Mouse (Mus musculus) kidney, embryonic 16.5 days (tissue): ENCODE results near the gene Chka. TPM values are rescaled to one million over a fixed set of nuclear protein-coding genes. Genes with fewer than 3 reads are reported as not detected.

Experiments used
- ATAC-seq: fragments of 200-750 bp; cut with Nextera tagmentation; 2 replicates; pipeline ENCODE4 v1.8.0; 2017; ENCODE audit warnings: moderate TSS enrichment; ENCODE audit not compliant: low FRiP score, low TSS enrichment
- H3K27ac ChIP-seq: fragments of 300-500 bp; sonication (generic); 2 replicates; pipeline ENCODE4 v1.5.1; 2014; ENCODE audit warnings: low read length
- H3K27me3 ChIP-seq: fragments of 300-500 bp; sonication (generic); 2 replicates; pipeline ENCODE4 v1.6.1; 2014; ENCODE audit warnings: low read length, control low read depth, mixed read lengths; ENCODE audit not compliant: insufficient read depth
- H3K36me3 ChIP-seq: fragments of 300-500 bp; sonication (generic); 2 replicates; pipeline ENCODE4 v1.6.1; 2014; ENCODE audit warnings: low read length, control low read depth, mixed read lengths; ENCODE audit not compliant: insufficient read depth
- H3K4me1 ChIP-seq: fragments of 300-500 bp; sonication (generic); 2 replicates; pipeline ENCODE4 v1.6.1; 2014; ENCODE audit warnings: low read length, control low read depth, mixed read lengths; ENCODE audit not compliant: insufficient read depth
- H3K4me2 ChIP-seq: fragments of 300-500 bp; sonication (generic); replicated peaks from 2 replicates; pipeline ENCODE4 v1.6.1; 2014; ENCODE audit warnings: low read depth, low read length
- H3K4me3 ChIP-seq: fragments of 300-500 bp; sonication (generic); 2 replicates; pipeline ENCODE4 v1.5.1; 2014; ENCODE audit warnings: mild to moderate bottlenecking, low read length
- H3K9ac ChIP-seq: fragments of 300-500 bp; sonication (generic); replicated peaks from 2 replicates; pipeline ENCODE4 v1.6.1; 2014; ENCODE audit warnings: low read length
- H3K9me3 ChIP-seq: fragments of 300-500 bp; sonication (generic); 2 replicates; pipeline ENCODE4 v1.6.1; 2016; ENCODE audit warnings: low read length, control low read depth
- WGBS: fragments of 180-500 bp; shearing (Covaris S2); extraction: QIAGEN DNeasy Blood & Tissue Kit; methylation state at CpG from one replicate; pipeline ENCODE4 v1.1.7; 2014; 5-methylcytosine and 5-hydroxymethylcytosine counted together
- polyA plus RNA-seq: library from polyadenylated mRNA; unstranded; fragments of >200 nt; fragmentation: Nextera tagmentation; extraction: Ambion mirVana; gene quantifications from 2 replicates; pipeline ENCODE4 v1.2.1, GENCODE M21; 2015

Gene Chka
- polyA plus RNA-seq: 58.0 and 65.6 TPM in 2 replicates

GRCm38 (mm10) chr19:3851502-3851962 lies at the start of gene Chka:
Chka (plus strand) TSS chr19:3851773.
- Histone ChIP-seq H3K9me3 (no peaks in the 10 kb centered on the region), H3K4me2 (peak within 1 kb of the TSS; percentile 79), H3K4me3 (peak within 1 kb of the TSS; percentile 65), H3K9ac (peak within 1 kb of the TSS; percentile 83), H3K27me3 (no peaks in the 10 kb centered on the region), H3K27ac (peak within 1 kb of the TSS; percentile 98), H3K4me1 (peaks cover 40% of the 10 kb centered on the region), H3K36me3 (no peaks in the 10 kb centered on the region)
- WGBS: 0% methylated on average over 54 of the region's 54 CpGs
- ATAC-seq: peak; percentile 98

DNA sequence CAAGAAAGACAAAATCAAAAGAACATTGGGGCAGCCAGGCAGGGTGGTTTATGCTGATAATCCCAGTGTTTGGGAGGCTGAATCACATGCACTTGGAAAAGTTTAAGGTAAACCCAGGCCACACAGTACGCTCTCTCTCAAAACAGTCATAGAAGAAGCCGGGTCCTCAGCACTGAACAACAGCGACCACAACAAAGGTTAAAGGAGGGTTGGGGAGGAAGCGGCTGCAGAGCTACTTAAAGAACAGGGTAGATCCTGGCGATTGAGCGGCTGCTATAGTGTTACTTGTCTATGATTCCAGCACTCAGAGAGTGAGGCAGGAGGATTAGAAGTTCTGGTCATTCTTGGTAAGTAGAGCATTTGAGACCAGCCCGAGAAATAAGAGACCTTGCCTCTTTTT lies 46.0 kb upstream of the Chka start:
- Histone ChIP-seq H3K4me3 (no peak overlapping the region), H3K27me3 (no peaks in the 10 kb centered on the region), H3K9me3 (no peaks in the 10 kb centered on the region), H3K27ac (no peak overlapping the region), H3K4me1 (no peaks in the 10 kb centered on the region), H3K4me2 (no peak overlapping the region), H3K36me3 (peaks cover 80% of the 10 kb centered on the region), H3K9ac (no peak overlapping the region)
- no peak for ATAC-seq
- WGBS: 90% methylated on average over 7 of the region's 7 CpGs

DNA sequence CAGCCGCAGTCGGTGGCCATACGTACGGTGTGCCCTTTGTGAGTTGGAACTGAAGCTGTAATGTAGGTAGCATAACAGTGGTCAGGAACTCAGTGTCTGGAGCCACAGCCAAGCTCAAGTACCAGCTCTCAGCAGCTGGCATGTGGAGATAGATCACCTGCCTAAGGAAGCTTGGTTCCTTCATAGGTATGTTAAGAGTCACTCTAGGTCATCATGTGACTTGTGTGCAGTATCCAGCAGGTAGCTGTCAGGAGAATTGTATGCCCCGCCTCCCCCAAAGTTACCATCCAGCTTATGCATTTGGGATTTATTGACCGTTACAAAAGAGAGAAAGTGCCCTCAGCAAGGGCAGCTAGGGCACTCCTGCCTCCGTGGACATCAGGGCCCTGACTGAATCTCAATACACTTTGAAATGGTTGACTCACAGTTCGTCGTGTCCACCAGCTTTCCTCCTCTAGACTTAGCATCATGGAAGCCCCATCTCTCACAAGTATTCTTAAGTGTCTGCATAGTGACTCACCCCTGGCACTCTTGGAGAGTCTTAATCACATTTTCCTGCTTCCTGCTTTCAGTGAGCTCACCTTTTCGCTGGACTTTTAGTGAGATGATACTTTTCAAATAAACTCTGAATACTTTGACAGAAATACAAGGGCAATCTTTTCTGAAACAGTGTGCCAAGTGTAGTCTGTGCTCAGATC lies 40.9 kb upstream of the Chka start:
- Histone ChIP-seq H3K4me1 (no peaks in the 10 kb centered on the region), H3K36me3 (peaks cover 66% of the 10 kb centered on the region), H3K27ac (0 out of 2 replicates have a peak overlapping the region, but pooled peaks have one; percentile 18), H3K4me3 (no peak overlapping the region), H3K9ac (no peak overlapping the region), H3K27me3 (no peaks in the 10 kb centered on the region), H3K9me3 (no peaks in the 10 kb centered on the region), H3K4me2 (no peak overlapping the region)
- ATAC-seq: no peak
- WGBS: 88% methylated on average over 10 of the region's 10 CpGs

DNA sequence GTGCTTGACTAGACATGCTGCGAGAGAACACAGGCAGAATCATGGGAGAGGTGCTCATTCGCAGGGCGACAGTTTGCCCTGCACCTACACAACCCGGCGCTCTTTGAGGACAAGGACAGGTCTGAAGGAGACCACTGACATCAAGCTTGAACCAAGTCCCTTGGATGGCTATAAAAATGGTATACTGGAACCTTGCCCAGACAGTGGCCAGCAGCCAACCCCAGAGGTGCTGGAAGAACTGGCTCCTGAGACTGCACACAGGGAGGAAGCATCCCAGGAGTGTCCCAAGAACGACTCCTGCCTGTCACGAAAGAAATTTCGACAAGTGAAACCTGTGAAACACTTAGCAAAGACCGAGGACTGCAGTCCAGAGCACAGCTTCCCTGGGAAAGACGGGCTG lies 37.1 kb upstream of the Chka start:
- Histone ChIP-seq H3K9me3 (no peaks in the 10 kb centered on the region), H3K4me3 (no peak overlapping the region), H3K4me1 (no peaks in the 10 kb centered on the region), H3K36me3 (peaks cover 40% of the 10 kb centered on the region), H3K4me2 (no peak overlapping the region), H3K27me3 (no peaks in the 10 kb centered on the region), H3K9ac (no peak overlapping the region), H3K27ac (no peak overlapping the region)
- no peak for ATAC-seq
- WGBS: 92% methylated on average over 10 of the region's 10 CpGs

DNA sequence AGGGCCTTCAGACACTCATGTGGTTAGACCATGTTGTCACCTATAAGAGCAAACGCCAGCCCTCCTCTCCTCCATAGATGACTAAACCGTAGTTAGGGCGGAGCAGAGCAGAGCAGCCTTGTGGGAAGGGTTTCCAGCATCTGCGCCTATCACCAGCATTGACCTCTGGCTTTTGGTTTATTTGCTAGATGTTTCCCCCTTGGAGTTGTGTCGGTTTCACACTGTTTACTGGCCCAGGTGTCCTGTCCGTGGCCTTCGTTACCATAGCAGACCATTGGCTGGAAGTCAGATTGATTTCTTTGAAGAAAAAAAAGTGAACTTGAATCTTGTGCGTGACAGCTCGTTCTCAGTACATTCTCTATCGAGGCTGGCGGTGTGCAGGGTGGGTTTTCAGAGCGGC lies 35.7 kb upstream of the Chka start:
- WGBS: 78% methylated on average over 12 of the region's 12 CpGs

GRCm38 (mm10) chr19:3819080-3819479 lies 32.5 kb upstream of the Chka start:
- Histone ChIP-seq H3K9ac (no peak overlapping the region), H3K36me3 (peaks cover 24% of the 10 kb centered on the region), H3K4me2 (no peak overlapping the region), H3K27me3 (no peaks in the 10 kb centered on the region), H3K4me1 (no peaks in the 10 kb centered on the region), H3K4me3 (no peak overlapping the region), H3K9me3 (no peaks in the 10 kb centered on the region), H3K27ac (no peak overlapping the region)
- WGBS: 67% methylated on average over 2 of the region's 2 CpGs
- no peak for ATAC-seq

More for the DNA sequence above, 35.7 kb upstream of the Chka start:
- Histone ChIP-seq H3K9me3 (no peaks in the 10 kb centered on the region), H3K4me1 (no peaks in the 10 kb centered on the region), H3K36me3 (peaks cover 26% of the 10 kb centered on the region), H3K4me2 (no peak overlapping the region), H3K27me3 (no peaks in the 10 kb centered on the region), H3K27ac (no peak overlapping the region), H3K9ac (no peak overlapping the region), H3K4me3 (no peak overlapping the region)
- no peak for ATAC-seq

DNA sequence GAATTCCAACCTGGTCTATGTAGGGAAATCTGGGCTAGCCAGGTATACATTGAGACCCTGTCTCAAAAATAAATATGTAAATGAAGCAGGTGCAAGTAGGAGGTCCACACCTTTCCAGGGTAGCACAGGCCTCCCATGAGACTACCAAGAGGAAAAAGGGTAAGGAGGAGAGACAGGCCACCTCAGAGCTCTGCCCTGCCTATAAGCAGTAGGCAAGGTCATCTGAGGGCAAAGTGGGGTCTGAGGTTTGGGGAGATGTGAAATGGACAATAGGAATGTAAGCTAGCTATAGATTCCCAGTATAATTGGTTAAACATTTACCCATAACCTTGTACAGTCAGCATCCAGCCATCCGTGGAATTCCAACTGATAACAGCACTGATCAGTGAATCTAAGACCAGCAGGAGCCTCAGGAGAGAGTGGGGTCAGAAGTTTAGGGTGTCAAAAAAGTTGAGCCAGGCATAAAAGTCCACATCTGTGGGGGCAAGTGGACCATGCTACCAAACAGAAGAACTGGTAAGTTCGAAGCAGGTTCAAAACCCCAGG lies 31.6 kb upstream of the Chka start:
- Histone ChIP-seq H3K4me1 (no peaks in the 10 kb centered on the region), H3K36me3 (peaks cover 16% of the 10 kb centered on the region), H3K4me3 (no peak overlapping the region), H3K27me3 (no peaks in the 10 kb centered on the region), H3K27ac (peak overlapping the region; percentile 56; the same call in 1 of the 2 replicates), H3K4me2 (no peak overlapping the region), H3K9me3 (no peaks in the 10 kb centered on the region), H3K9ac (no peak overlapping the region)
- WGBS: 64% methylated on average over 2 of the region's 2 CpGs
- ATAC-seq: peak; percentile 35; the same call in 1 of the 2 replicates

DNA sequence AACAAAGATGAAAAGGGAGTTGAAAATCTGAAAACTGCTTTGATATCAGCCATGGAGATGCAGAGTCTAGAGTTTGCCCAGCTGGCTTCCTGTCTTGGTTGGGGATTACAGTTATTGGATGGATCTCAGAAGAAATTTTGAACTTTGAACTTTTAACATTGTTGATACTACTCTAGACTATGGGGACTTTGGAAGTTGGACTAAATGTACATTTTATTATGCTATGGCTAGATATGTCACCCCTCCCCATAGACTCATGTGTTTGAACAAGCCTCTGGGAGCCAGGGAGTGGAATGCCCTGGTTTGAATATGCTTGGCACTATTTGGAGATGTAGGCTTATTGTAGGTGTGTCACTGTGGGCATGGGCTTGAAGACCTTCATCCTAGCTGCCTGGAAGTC lies 26.5 kb upstream of the Chka start:
- Histone ChIP-seq H3K36me3 (no peaks in the 10 kb centered on the region), H3K4me1 (no peaks in the 10 kb centered on the region), H3K9ac (no peak overlapping the region), H3K27ac (no peak overlapping the region), H3K9me3 (no peaks in the 10 kb centered on the region), H3K4me3 (no peak overlapping the region), H3K27me3 (no peaks in the 10 kb centered on the region), H3K4me2 (no peak overlapping the region)
- no peak for ATAC-seq

DNA sequence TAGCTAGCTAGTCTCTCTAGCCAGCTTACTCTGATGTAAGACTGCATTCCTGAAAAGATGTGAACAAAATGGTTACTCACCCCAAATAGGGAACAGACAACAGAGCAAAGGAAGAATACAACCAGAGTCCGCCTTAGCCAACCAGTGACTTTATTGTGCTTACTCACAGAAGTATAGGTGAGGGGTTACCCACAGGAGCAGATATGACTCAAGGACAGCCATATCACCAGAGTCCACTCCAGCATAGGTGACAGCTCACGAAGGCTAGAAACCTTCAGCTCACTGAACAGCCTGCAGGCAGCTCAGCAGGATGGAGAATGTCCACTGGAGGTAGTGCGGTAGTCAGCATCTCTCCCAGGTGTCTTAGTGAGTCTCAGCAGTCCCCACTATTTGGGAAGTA lies 21.7 kb upstream of the Chka start:
- Histone ChIP-seq H3K36me3 (no peaks in the 10 kb centered on the region), H3K4me3 (no peak overlapping the region), H3K4me2 (no peak overlapping the region), H3K4me1 (peaks cover 9% of the 10 kb centered on the region), H3K27ac (no peak overlapping the region), H3K9ac (no peak overlapping the region), H3K27me3 (no peaks in the 10 kb centered on the region), H3K9me3 (no peaks in the 10 kb centered on the region)
- WGBS: 79% methylated on average over 3 of the region's 3 CpGs
- ATAC-seq: no peak

GRCm38 (mm10) chr19:3831716-3832115 lies 19.9 kb upstream of the Chka start:
- Histone ChIP-seq H3K4me3 (no peak overlapping the region), H3K4me2 (no peak overlapping the region)

More at GRCm38 (mm10) chr19:3831716-3832115, 19.9 kb upstream of the Chka start:
- no peaks in the 10 kb centered on the region for H3K27me3 ChIP-seq
- H3K27ac ChIP-seq: 0 out of 2 replicates have a peak overlapping the region, but pooled peaks have one; percentile 7
- H3K9ac ChIP-seq: no peak overlapping the region
- ATAC-seq: no peak
- no peaks in the 10 kb centered on the region for H3K36me3 ChIP-seq
- no peaks in the 10 kb centered on the region for H3K9me3 ChIP-seq
- peaks cover 9% of the 10 kb centered on the region for H3K4me1 ChIP-seq
- 73% methylated on average over 8 of the region's 8 CpGs for WGBS
